Mouse (Mus musculus): ENCODE results near the gene Pold1.

GRCm38 (mm10) chr7:44543071-44543470 lies 5.6 kb downstream of the Pold1 start:
- TF ChIP-seq CTCF (IDR thresholded peaks at IDR 0.05; ENCODE audit: low read depth, low read length) (no peak), POLR2A (IDR thresholded peaks at IDR 0.05; ENCODE audit: insufficient read depth, low read length) (no peak), EP300 (IDR thresholded peaks at IDR 0.05; ENCODE audit: insufficient read depth, low read depth, low read length) (no peak)

All from ES-Bruce4 (cell line).